Mouse (Mus musculus) ovary, postnatal 14 days (tissue): Measurements from ENCODE around the gene Smox.

Experiments used
- DNase-seq: peaks from one replicate; pipeline ENCODE4 v3.0.0; 2022; ENCODE audit warnings: low spot score

The Smox gene

GRCm38 (mm10) chr2:131514055-131514621 lies 22.8 kb downstream of the Smox start:
- no peak for DNase-seq

DNA sequence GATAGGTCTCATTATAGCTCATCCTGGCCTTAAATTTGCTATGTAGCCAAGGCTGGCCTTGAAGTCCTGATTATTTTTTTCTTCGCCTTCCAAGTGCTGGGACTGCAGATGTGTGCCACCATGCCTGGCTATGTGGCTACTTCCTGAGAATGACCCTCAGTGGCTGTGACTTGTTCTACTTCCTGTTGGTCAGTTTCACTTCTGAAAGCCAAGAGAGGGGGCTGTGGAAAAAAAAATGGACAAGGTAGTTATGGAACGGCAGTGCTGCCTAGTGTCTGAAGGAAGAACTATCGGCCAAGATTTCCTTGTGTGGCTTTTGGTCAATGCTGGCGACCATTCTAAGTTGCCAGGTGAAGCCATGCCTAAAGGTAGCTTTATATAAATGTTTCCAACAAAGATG lies 26.3 kb downstream of the Smox start:
- no peak for DNase-seq

- no peak for DNase-seq
Measured at GRCm38 (mm10) chr2:131518790-131519189, 27.5 kb downstream of the Smox start.

- no peak for DNase-seq
Measured at GRCm38 (mm10) chr2:131520743-131521142, 29.4 kb downstream of the Smox start.

- no peak for DNase-seq
Measured at GRCm38 (mm10) chr2:131527061-131527460, 35.8 kb downstream of the Smox start.

- DNase-seq, result peak; percentile 61
Measured at GRCm38 (mm10) chr2:131529898-131530622, 38.8 kb downstream of the Smox start.

DNA sequence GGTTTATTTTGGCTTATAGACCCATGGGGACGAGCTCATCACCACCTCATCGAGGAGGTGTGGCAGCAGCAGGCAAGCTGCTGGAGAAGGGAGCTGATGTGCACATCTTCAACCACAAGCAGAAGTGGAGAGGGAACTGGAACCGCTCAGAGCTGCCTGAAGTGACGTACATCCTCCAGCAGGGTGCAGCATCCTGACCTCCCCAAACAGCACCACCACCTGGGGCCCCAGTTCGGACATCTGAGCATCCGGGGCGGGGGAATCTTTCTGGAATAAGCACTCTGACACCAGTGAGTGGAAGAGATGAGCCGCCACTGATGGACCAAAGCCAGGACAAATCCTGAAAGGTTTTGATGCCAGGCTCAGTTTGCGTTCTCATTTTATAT lies 39.3 kb downstream of the Smox start:
- peak; percentile 41 for DNase-seq

DNA sequence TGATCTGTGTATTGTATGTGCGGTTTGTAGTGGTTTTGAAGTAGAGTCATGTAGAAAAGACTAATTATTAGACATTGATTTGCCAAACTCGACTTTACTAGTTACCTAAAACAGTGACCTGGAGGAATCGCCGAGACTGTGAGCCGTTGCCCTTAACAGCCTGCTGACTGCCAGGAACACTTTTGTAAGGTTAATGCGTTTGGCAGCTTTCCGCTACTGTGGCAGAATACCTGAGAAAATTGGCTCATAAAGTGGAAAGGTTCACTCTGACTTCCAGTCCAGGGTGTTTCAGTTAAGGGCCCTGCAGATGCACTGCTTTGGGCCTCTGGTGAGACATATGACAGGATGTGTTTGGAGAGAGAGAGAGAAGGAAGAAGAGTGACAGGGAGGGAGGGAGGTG lies 40.0 kb downstream of the Smox start:
- no peak for DNase-seq

- DNase-seq, result no peak
Measured at GRCm38 (mm10) chr2:131535168-131535567, 43.9 kb downstream of the Smox start.

GRCm38 (mm10) chr2:131538341-131538740 lies 47.0 kb downstream of the Smox start:
- DNase-seq, result no peak

- DNase-seq, result no peak
Measured at GRCm38 (mm10) chr2:131539780-131540179, 48.5 kb downstream of the Smox start.

DNA sequence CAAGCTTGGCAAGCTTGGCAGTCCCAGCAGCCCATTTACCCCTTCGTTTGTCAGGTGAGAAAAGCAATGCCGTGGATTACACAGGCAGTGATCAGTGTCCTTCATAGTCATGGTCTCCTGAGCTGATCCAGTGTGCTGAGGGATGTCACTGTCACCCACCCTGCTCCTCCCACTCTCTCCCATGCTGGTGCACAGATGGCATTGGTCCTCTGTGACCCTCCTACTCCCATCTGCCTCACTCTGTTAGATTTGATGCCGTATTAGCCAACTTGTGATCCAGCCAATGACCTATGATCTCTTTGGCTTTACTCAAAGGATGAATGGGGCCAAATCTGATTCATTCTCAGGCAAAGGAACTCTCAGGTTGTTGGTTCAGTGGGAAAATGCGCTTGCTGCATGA lies 50.4 kb downstream of the Smox start:
- no peak for DNase-seq

DNA sequence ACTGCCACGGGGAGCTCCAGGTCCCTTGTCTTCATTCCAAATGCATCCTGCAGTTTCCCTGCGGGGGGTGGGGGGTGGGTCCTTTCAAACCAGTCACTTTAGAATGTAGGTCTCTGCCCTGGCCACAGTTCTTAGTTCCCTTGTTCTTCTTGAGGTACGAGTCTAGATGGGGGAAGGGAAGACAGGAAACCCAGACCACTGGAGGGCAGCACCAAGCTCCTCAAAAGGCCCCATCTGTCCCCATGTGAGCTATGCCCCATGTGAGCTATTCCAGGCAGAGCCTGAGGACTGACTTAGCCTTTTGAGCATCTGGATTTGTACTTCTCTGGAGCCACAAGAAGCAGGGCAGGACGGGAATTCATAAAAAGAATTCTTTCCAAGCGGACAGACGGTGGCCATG lies 51.2 kb downstream of the Smox start:
- DNase-seq, result no peak

GRCm38 (mm10) chr2:131545386-131546307 lies 54.4 kb downstream of the Smox start:
- peak; percentile 50 for DNase-seq

- no peak for DNase-seq
Measured at GRCm38 (mm10) chr2:131546308-131546700, 55.0 kb downstream of the Smox start.

DNA sequence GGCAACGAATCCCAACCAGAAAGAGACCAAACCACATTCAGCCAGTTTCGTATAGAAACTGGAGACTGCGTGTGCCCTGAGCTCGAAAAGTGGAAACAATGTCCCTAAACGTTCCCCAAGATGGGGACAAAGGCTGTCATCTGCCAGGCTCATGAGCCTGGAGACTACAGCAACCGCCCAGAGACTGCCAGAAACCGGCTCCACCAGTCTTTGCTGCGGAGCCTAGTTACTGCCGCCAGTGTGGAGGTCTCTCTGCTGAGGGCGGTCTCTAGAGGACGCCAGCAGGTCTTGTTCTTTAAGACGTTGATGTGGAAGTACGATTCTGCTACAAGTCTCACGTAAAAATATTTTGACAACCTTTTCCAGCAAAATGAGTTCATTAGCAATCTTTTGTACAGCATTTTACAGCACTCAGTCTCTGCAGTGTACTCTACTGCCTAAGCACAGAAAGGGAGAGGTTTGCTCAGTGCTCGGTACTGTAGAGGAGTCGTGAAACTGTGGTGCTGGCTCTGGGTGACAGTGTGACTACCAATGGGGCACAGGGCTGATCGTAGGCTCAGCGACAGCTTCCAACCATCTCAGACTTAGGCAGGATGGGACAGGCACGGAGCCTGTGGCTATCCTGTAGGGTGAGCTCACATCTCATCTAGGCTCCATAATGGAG lies 55.6 kb downstream of the Smox start:
- DNase-seq, result no peak

- DNase-seq, result no peak
Measured at GRCm38 (mm10) chr2:131548330-131548729, 57.0 kb downstream of the Smox start.

GRCm38 (mm10) chr2:131549090-131549489 lies 57.8 kb downstream of the Smox start:
- DNase-seq, result no peak

DNA sequence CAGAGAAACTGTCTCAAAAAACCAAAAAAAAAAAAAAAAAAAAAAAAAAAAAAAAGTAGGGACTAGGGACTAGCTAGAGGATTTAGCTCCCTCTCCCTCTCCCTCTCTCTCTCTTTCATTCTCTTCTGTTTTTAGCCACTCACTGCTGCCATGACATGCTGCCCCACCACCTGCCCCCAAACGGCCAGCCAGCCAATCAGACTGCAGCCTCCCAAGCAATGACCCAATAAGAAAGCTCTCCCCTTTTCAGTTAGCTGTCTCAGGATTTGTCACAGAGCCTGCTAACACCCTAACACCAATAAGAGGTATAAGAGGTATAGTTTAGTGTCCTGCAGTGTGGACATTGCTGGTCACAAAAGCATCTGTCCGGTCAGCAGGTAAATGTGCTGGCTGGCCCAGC lies 59.2 kb downstream of the Smox start:
- DNase-seq, result no peak

- no peak for DNase-seq
Measured at GRCm38 (mm10) chr2:131550906-131551305, 59.6 kb downstream of the Smox start.

GRCm38 (mm10) chr2:131551701-131552620 lies 60.7 kb downstream of the Smox start:
- DNase-seq, result no peak
